In genomic region chr10:81633253-81634099, GRCm38 (mm10) we compare ENCODE assay signal across 8 mouse cellular contexts. TPM values are rescaled to one million over a fixed set of nuclear protein-coding genes. Genes with fewer than 3 reads are reported as not detected.
A peak's percentile ranks its signal among the peaks of the same experiment; 100 is the strongest.
DNase-seq lines count a peak whose midpoint lies in the region; ATAC-seq and TF ChIP-seq lines count a peak whose summit lies in the region.

No protein-coding gene starts in this region.

- DNase-seq in MEL-GATA-1-ER (ENCODE audit: extremely low read depth, low read depth): peak; percentile 93
- DNase-seq in cerebellum, adult 2 months: peak; percentile 77 to 79
- peak; percentile 85 for DNase-seq in forebrain, postnatal 0 days
- peak; percentile 79 to 80 for DNase-seq in layer of hippocampus, adult 8-10 months (ENCODE audit: low spot score in 2 of 2)
- DNase-seq in thymus, adult 18-20 months: peak; percentile 80 to 88

- no peaks in the 10 kb centered on the region for H3K27me3 ChIP-seq in cerebellum, adult 2 months (ENCODE audit: control insufficient read depth, insufficient read depth, low read length)
- H3K27me3 ChIP-seq in forebrain, postnatal 0 days (ENCODE audit: insufficient read depth, low read length): no peaks in the 10 kb centered on the region
- H3K27me3 ChIP-seq in lung, embryonic 15.5 days: no peaks in the 10 kb centered on the region

- ATAC-seq in forebrain, postnatal 0 days: peak; percentile 94
- peak; percentile 98 to 99 for ATAC-seq in hematopoietic stem cell, adult 5-6 weeks (replicated peaks in 1 of 2; ENCODE audit: insufficient read depth in 1 of 2, low FRiP score in 2 of 2, low TSS enrichment in 1 of 2, low read depth in 1 of 2, poor library complexity in 2 of 2, severe bottlenecking in 2 of 2)
- peak; percentile 94 for ATAC-seq in lung, embryonic 15.5 days (ENCODE audit: borderline replicate concordance, extremely low read depth, low FRiP score, low TSS enrichment)

- H3K4me1 ChIP-seq in cerebellum, adult 2 months (ENCODE audit: control insufficient read depth, insufficient read depth, low read length): no peaks in the 10 kb centered on the region
- H3K4me1 ChIP-seq in forebrain, postnatal 0 days (ENCODE audit: insufficient read depth): no peaks in the 10 kb centered on the region
- peaks cover 11% of the 10 kb centered on the region for H3K4me1 ChIP-seq in lung, embryonic 15.5 days
- H3K4me1 ChIP-seq in olfactory bulb, adult 2 months (ENCODE audit: control insufficient read depth, insufficient read depth, low read length): peaks cover 10% of the 10 kb centered on the region

- peak overlapping the region; percentile 73 for H3K4me2 ChIP-seq in forebrain, postnatal 0 days (ENCODE audit: low read depth)
- H3K4me2 ChIP-seq in lung, embryonic 15.5 days: peak overlapping the region; percentile 87

- H3K9me3 ChIP-seq in forebrain, postnatal 0 days (ENCODE audit: low read length): no peaks in the 10 kb centered on the region
- no peaks in the 10 kb centered on the region for H3K9me3 ChIP-seq in lung, embryonic 15.5 days

- peak overlapping the region; percentile 58 for H3K4me3 ChIP-seq in cerebellum, adult 2 months (replicated peaks; ENCODE audit: insufficient read depth, low read depth, low read length)
- H3K4me3 ChIP-seq in forebrain, postnatal 0 days (ENCODE audit: low read depth, low read length): peak overlapping the region; percentile 36
- peak overlapping the region; percentile 49 for H3K4me3 ChIP-seq in lung, embryonic 15.5 days
- H3K4me3 ChIP-seq in olfactory bulb, adult 2 months (ENCODE audit: insufficient read depth, low read depth, low read length): peak overlapping the region; percentile 39

- H3K36me3 ChIP-seq in forebrain, postnatal 0 days (ENCODE audit: insufficient read depth): no peaks in the 10 kb centered on the region
- no peaks in the 10 kb centered on the region for H3K36me3 ChIP-seq in lung, embryonic 15.5 days

- TF ChIP-seq POLR2A in cerebellum, adult 2 months (IDR thresholded peaks at IDR 0.05; ENCODE audit: borderline replicate concordance, insufficient read depth, low read length): peak; percentile 39; the same call in 1 of the 2 replicates
- no peak for TF ChIP-seq POLR2A in olfactory bulb, adult 2 months (IDR thresholded peaks at IDR 0.05; ENCODE audit: insufficient read depth, low read depth, low read length)

- 3% methylated on average over 37 of the region's 37 CpGs for WGBS in cerebellum, adult 2 months
- WGBS in forebrain, postnatal 0 days: 4% methylated on average over 37 of the region's 37 CpGs
- WGBS in lung, embryonic 15.5 days: 2% methylated on average over 37 of the region's 37 CpGs
- 3% methylated on average over 37 of the region's 37 CpGs for WGBS in olfactory bulb, adult 2 months

- H3K9ac ChIP-seq in forebrain, postnatal 0 days: peak overlapping the region; percentile 50
- H3K9ac ChIP-seq in lung, embryonic 15.5 days: peak overlapping the region; percentile 54

- no peak for TF ChIP-seq CTCF in cerebellum, adult 2 months (IDR thresholded peaks at IDR 0.05; ENCODE audit: borderline replicate concordance, insufficient read depth, low read depth, low read length)
- no peak for TF ChIP-seq CTCF in forebrain, postnatal 0 days (IDR thresholded peaks at IDR 0.05; ENCODE audit: low read depth)
- TF ChIP-seq CTCF in olfactory bulb, adult 2 months (IDR thresholded peaks at IDR 0.05; ENCODE audit: insufficient read depth, low read depth, low read length): no peak

- H3K27ac ChIP-seq in cerebellum, adult 2 months (ENCODE audit: insufficient read depth, low read length): no peak overlapping the region
- H3K27ac ChIP-seq in forebrain, postnatal 0 days (ENCODE audit: low read depth, low read length): peak overlapping the region; percentile 54
- peak overlapping the region; percentile 70 for H3K27ac ChIP-seq in lung, embryonic 15.5 days
- no peak overlapping the region for H3K27ac ChIP-seq in olfactory bulb, adult 2 months (ENCODE audit: insufficient read depth, low read depth, low read length)

RNA-seq across cellular contexts. Expression of gene Ankrd24, which starts 5.1 kb away (rescaled TPM):
- polyA plus RNA-seq in cerebellum, adult 2 months (2012; rRNA removed): 121 and 130 TPM in 2 replicates
- total RNA-seq in forebrain, postnatal 0 days (2014; rRNA removed): 45.9 and 63.6 TPM in 2 replicates
- 11.4 and 13.0 TPM in 2 replicates for polyA plus RNA-seq in forebrain, postnatal 0 days (2015; fragmentation: Nextera tagmentation; extraction: Ambion mirVana)
- total RNA-seq in hematopoietic stem cell, adult 5-6 weeks (2017): 3.5 and 8.1 TPM in 2 replicates
- 10 to 100 TPM; 33.6 to 46.4 (median 40.3) TPM for total RNA-seq in layer of hippocampus, adult 8-10 months (2022)
- 8.6 and 9.8 TPM in 2 replicates for polyA plus RNA-seq in lung, embryonic 15.5 days (2015; fragmentation: Nextera tagmentation; extraction: Ambion mirVana)
- polyA plus RNA-seq in olfactory bulb, adult 2 months (2012; ENCODE audit: insufficient read depth, insufficient read length, low replicate concordance, missing spikeins): not detected in 2 replicates

RNA-seq across cellular contexts. Expression of gene Sirt6, which starts 5.9 kb away (rescaled TPM):
- 35.4 and 38.5 TPM in 2 replicates for polyA plus RNA-seq in cerebellum, adult 2 months (2012; rRNA removed)
- 18.0 and 25.2 TPM in 2 replicates for total RNA-seq in forebrain, postnatal 0 days (2014; rRNA removed)
- 30.8 and 33.4 TPM in 2 replicates for polyA plus RNA-seq in forebrain, postnatal 0 days (2015; fragmentation: Nextera tagmentation; extraction: Ambion mirVana)
- total RNA-seq in hematopoietic stem cell, adult 5-6 weeks (2017): 2.8 and 3.1 TPM in 2 replicates
- total RNA-seq in layer of hippocampus, adult 8-10 months (2022): 10 to 100 TPM; 27.0 to 34.2 (median 29.5) TPM
- polyA plus RNA-seq in lung, embryonic 15.5 days (2015; fragmentation: Nextera tagmentation; extraction: Ambion mirVana): 41.1 TPM in 2 replicates
- polyA plus RNA-seq in olfactory bulb, adult 2 months (2012; ENCODE audit: insufficient read depth, insufficient read length, low replicate concordance, missing spikeins): not detected in 2 replicates

RNA-seq across cellular contexts. Expression of gene Gm10778, which starts 15.4 kb away (rescaled TPM):
- polyA plus RNA-seq in cerebellum, adult 2 months (2012; rRNA removed): 3.8 and 4.2 TPM in 2 replicates
- total RNA-seq in forebrain, postnatal 0 days (2014; rRNA removed): 5.9 and 9.5 TPM in 2 replicates
- polyA plus RNA-seq in forebrain, postnatal 0 days (2015; fragmentation: Nextera tagmentation; extraction: Ambion mirVana): 2.3 and 3.4 TPM in 2 replicates
- 5.6 and 9.9 TPM in 2 replicates for total RNA-seq in hematopoietic stem cell, adult 5-6 weeks (2017)
- total RNA-seq in layer of hippocampus, adult 8-10 months (2022): 1 to 10 TPM; 4.4 to 6.1 (median 4.7) TPM
- polyA plus RNA-seq in lung, embryonic 15.5 days (2015; fragmentation: Nextera tagmentation; extraction: Ambion mirVana): 4.3 and 4.7 TPM in 2 replicates
- polyA plus RNA-seq in olfactory bulb, adult 2 months (2012; ENCODE audit: insufficient read depth, insufficient read length, low replicate concordance, missing spikeins): not detected in 2 replicates

RNA-seq across cellular contexts. Expression of gene BC025920, which starts 27.4 kb away (rescaled TPM):
- 3.6 and 3.7 TPM in 2 replicates for polyA plus RNA-seq in cerebellum, adult 2 months (2012; rRNA removed)
- total RNA-seq in forebrain, postnatal 0 days (2014; rRNA removed): 3.8 and 4.7 TPM in 2 replicates
- polyA plus RNA-seq in forebrain, postnatal 0 days (2015; fragmentation: Nextera tagmentation; extraction: Ambion mirVana): 1.4 TPM in 2 replicates
- total RNA-seq in hematopoietic stem cell, adult 5-6 weeks (2017): 2.9 and 3.5 TPM in 2 replicates
- 1 to 10 TPM; 3.3 to 3.9 (median 3.7) TPM for total RNA-seq in layer of hippocampus, adult 8-10 months (2022)
- 0.66 and 0.78 TPM in 2 replicates for polyA plus RNA-seq in lung, embryonic 15.5 days (2015; fragmentation: Nextera tagmentation; extraction: Ambion mirVana)
- polyA plus RNA-seq in olfactory bulb, adult 2 months (2012; ENCODE audit: insufficient read depth, insufficient read length, low replicate concordance, missing spikeins): not detected in 2 replicates

RNA-seq across cellular contexts. Expression of gene Tle6, which starts 32.6 kb away (rescaled TPM):
- polyA plus RNA-seq in cerebellum, adult 2 months (2012; rRNA removed): 8.7 and 9.6 TPM in 2 replicates
- total RNA-seq in forebrain, postnatal 0 days (2014; rRNA removed): 8.7 and 14.1 TPM in 2 replicates
- polyA plus RNA-seq in forebrain, postnatal 0 days (2015; fragmentation: Nextera tagmentation; extraction: Ambion mirVana): 4.2 and 5.1 TPM in 2 replicates
- 22.9 and 47.4 TPM in 2 replicates for total RNA-seq in hematopoietic stem cell, adult 5-6 weeks (2017)
- total RNA-seq in layer of hippocampus, adult 8-10 months (2022): 1 to 10 TPM; 5.0 to 7.3 (median 5.9) TPM
- 28.1 and 29.3 TPM in 2 replicates for polyA plus RNA-seq in lung, embryonic 15.5 days (2015; fragmentation: Nextera tagmentation; extraction: Ambion mirVana)
- not detected in 2 replicates for polyA plus RNA-seq in olfactory bulb, adult 2 months (2012; ENCODE audit: insufficient read depth, insufficient read length, low replicate concordance, missing spikeins)

Comparison
In these comparisons a context has a peak if more than half of its experiments do, and no peak if none do; other contexts are left out.
1. H3K27ac ChIP-seq: peak in forebrain, postnatal 0 days (single experiment) and lung, embryonic 15.5 days (single experiment); none in cerebellum, adult 2 months (single experiment) and olfactory bulb, adult 2 months (single experiment).
2. RNA of gene Sirt6, which starts 5.9 kb away (polyA plus RNA-seq): 41.1 TPM in lung, embryonic 15.5 days, 35.4 to 38.5 TPM in cerebellum, adult 2 months and 30.8 to 33.4 TPM in forebrain, postnatal 0 days; not detected in olfactory bulb, adult 2 months; every median in the first group is over 10 times any median in the second.
3. Peak in every context shown above with its lines, with median percentiles within 50 percentile points of each other: DNase-seq, H3K4me3 ChIP-seq and ATAC-seq.